Mouse (Mus musculus): ENCODE data around the gene As3mt. TPM values are rescaled to one million over a fixed set of nuclear protein-coding genes. Genes with fewer than 3 reads are reported as not detected.

As3mt gene
- total and polyA plus RNA-seq, 3 experiments: 30.7 to 52.1 (median 43.3) TPM

- Histone ChIP-seq H3K9ac (ENCODE audit: insufficient read depth, low read depth) (no peak overlapping the region), H3K27me3 (replicated peaks) (no peaks in the 10 kb centered on the region), H3K4me2 (ENCODE audit: insufficient read depth, low read depth, poor library complexity, severe bottlenecking) (no peak overlapping the region), H3K4me1 (ENCODE audit: control insufficient read depth in 1 of 2, insufficient read depth in 2 of 2) (no peaks in the 10 kb centered on the region), H3K27ac (ENCODE audit: insufficient read depth, low read depth) (no peak overlapping the region), H3K36me3 (replicated peaks in 1 of 2; ENCODE audit: control insufficient read depth in 1 of 2, insufficient read depth in 1 of 2, low read length in 1 of 2) (peaks cover 21 to 62% of the 10 kb centered on the region in 2 experiments), H3K79me2 (replicated peaks; ENCODE audit: control insufficient read depth, extremely low read depth, insufficient read depth, poor library complexity, severe bottlenecking) (no peaks in the 10 kb centered on the region), H3K9me3 (replicated peaks; ENCODE audit: low read length) (peaks cover 4% of the 10 kb centered on the region), H3K4me3 (replicated peaks in 1 of 3; ENCODE audit: low read depth in 2 of 3, low read length in 2 of 3, poor library complexity in 1 of 3) (no peak overlapping the region)
- TF ChIP-seq MYC (IDR thresholded peaks at IDR 0.05; ENCODE audit: low read depth, low read length) (no peak), MAZ (IDR thresholded peaks at IDR 0.05; ENCODE audit: low read depth, low read length) (no peak), ELF1 (IDR thresholded peaks at IDR 0.05; ENCODE audit: low read depth, low read length) (no peak), RAD21 (IDR thresholded peaks at IDR 0.05; ENCODE audit: low read depth, low read length) (no peak), USF2 (conservative IDR thresholded peaks at IDR 0.05; ENCODE audit: low read depth, low read length) (no peak), TBP (conservative IDR thresholded peaks at IDR 0.05; ENCODE audit: low read depth, low read length) (no peak), ZMIZ1 (IDR thresholded peaks at IDR 0.05; ENCODE audit: low read depth, low read length) (no peak), HCFC1 (IDR thresholded peaks at IDR 0.05; ENCODE audit: low read depth, low read length) (no peak), MXI1 (IDR thresholded peaks at IDR 0.05; ENCODE audit: low read depth, low read length) (no peak), PAX5 (IDR thresholded peaks at IDR 0.05; ENCODE audit: low read length) (no peak), CTCF (conservative IDR thresholded peaks at IDR 0.05 in 1 of 2, IDR thresholded peaks at IDR 0.05 in 1 of 2; ENCODE audit: low read depth in 2 of 2, low read length in 2 of 2) (no peak), BHLHE40 (IDR thresholded peaks at IDR 0.05; ENCODE audit: low read depth, low read length) (no peak), ZC3H11A (IDR thresholded peaks at IDR 0.05; ENCODE audit: low read depth, low read length) (no peak), USF1 (IDR thresholded peaks at IDR 0.05; ENCODE audit: low read depth, low read length) (no peak), ZNF384 (IDR thresholded peaks at IDR 0.05; ENCODE audit: low read depth, low read length) (no peak), ETS1 (conservative IDR thresholded peaks at IDR 0.05; ENCODE audit: low read depth, low read length) (no peak), MAX (IDR thresholded peaks at IDR 0.05; ENCODE audit: low read length) (no peak), JUND (conservative IDR thresholded peaks at IDR 0.05; ENCODE audit: low read depth, low read length) (no peak), CHD1 (IDR thresholded peaks at IDR 0.05; ENCODE audit: low read depth, low read length) (no peak), CHD2 (IDR thresholded peaks at IDR 0.05; ENCODE audit: low read length) (no peak)
- in situ Hi-C loops (cut with MboI; ENCODE audit: low pct_ligation_motif_present, low pct_unique_long_range_greater_than_20kb, low sequenced_read_pairs) (no loop called here), dilution Hi-C loops (cut with MboI; ENCODE audit: extremely low pct_ligation_motif_present, extremely low pct_unique_long_range_greater_than_20kb, low sequenced_read_pairs) (no loop called here)
- no peak for DNase-seq (ENCODE audit: extremely low read depth)
Measured at GRCm38 (mm10) chr19:46715016-46715415, 7.8 kb downstream of the As3mt start.

- no peak overlapping the region for H3K27ac ChIP-seq (ENCODE audit: insufficient read depth, low read depth)
- TF ChIP-seq CHD1 (IDR thresholded peaks at IDR 0.05; ENCODE audit: low read depth, low read length): no peak
- TF ChIP-seq E2F4 (IDR thresholded peaks at IDR 0.05; ENCODE audit: insufficient replicate concordance, low read depth, low read length): no peak
- no peak for TF ChIP-seq POLR2AphosphoS2 (IDR thresholded peaks at IDR 0.05; ENCODE audit: low read depth, low read length)
- no peak for TF ChIP-seq POLR2A (IDR thresholded peaks at IDR 0.05; ENCODE audit: low read depth, low read length)
- no peak for TF ChIP-seq MAFK (IDR thresholded peaks at IDR 0.05; ENCODE audit: insufficient replicate concordance, low read length)
- no peak for DNase-seq (ENCODE audit: extremely low read depth)
- no peaks in the 10 kb centered on the region for H3K4me1 ChIP-seq (ENCODE audit: control insufficient read depth in 1 of 2, insufficient read depth in 2 of 2)
- no peaks in the 10 kb centered on the region for H3K79me2 ChIP-seq (replicated peaks; ENCODE audit: control insufficient read depth, extremely low read depth, insufficient read depth, poor library complexity, severe bottlenecking)
- H3K9me3 ChIP-seq (replicated peaks; ENCODE audit: low read length): peaks cover 4% of the 10 kb centered on the region
- H3K4me3 ChIP-seq (replicated peaks in 1 of 3; ENCODE audit: low read depth in 2 of 3, low read length in 2 of 3, poor library complexity in 1 of 3): no peak overlapping the region
- in situ Hi-C loops (cut with MboI; ENCODE audit: low pct_ligation_motif_present, low pct_unique_long_range_greater_than_20kb, low sequenced_read_pairs) (no loop called here), dilution Hi-C loops (cut with MboI; ENCODE audit: extremely low pct_ligation_motif_present, extremely low pct_unique_long_range_greater_than_20kb, low sequenced_read_pairs) (no loop called here)
- no peaks in the 10 kb centered on the region for H3K27me3 ChIP-seq (replicated peaks)
- H3K4me2 ChIP-seq (ENCODE audit: insufficient read depth, low read depth, poor library complexity, severe bottlenecking): no peak overlapping the region
- H3K36me3 ChIP-seq (replicated peaks in 1 of 2; ENCODE audit: control insufficient read depth in 1 of 2, insufficient read depth in 1 of 2, low read length in 1 of 2): peaks cover 27 to 67% of the 10 kb centered on the region in 2 experiments
- no peak overlapping the region for H3K9ac ChIP-seq (ENCODE audit: insufficient read depth, low read depth)
Measured at GRCm38 (mm10) chr19:46718150-46718549, 10.9 kb downstream of the As3mt start.
